8 mouse cellular contexts compared by ENCODE assay signal in genomic region chr7:73954441-73954840, GRCm38 (mm10). TPM values are rescaled to one million over a fixed set of nuclear protein-coding genes. Genes with fewer than 3 reads are reported as not detected.
DNase-seq lines count a peak whose midpoint lies in the region; ATAC-seq lines count a peak whose summit lies in the region.
"Had no signal": no experiment of that assay in that cellular context is flagged by ENCODE, and none has a peak within 500 bp of the region (broad histone marks: within the 10 kb centered on the region; RNA-seq: fewer than 3 reads in every experiment).

No protein-coding gene starts in this region.

- H3K36me3 ChIP-seq in forebrain, embryonic 16.5 days (ENCODE audit: control insufficient read depth, insufficient read depth), result peaks cover 41% of the 10 kb centered on the region

- H3K9me3 ChIP-seq in forebrain, embryonic 16.5 days (ENCODE audit: control insufficient read depth, low read length), result no peaks in the 10 kb centered on the region

- H3K4me1 ChIP-seq in forebrain, embryonic 16.5 days (replicated peaks; ENCODE audit: control insufficient read depth, insufficient read depth, low read length), result no peaks in the 10 kb centered on the region; the same call in 1 of the 2 replicates

- 28% methylated on average over 5 of the region's 5 CpGs for WGBS in forebrain, embryonic 16.5 days

- H3K27ac ChIP-seq in forebrain, embryonic 16.5 days (ENCODE audit: low read length), result no peak overlapping the region

- H3K27me3 ChIP-seq in forebrain, embryonic 16.5 days (replicated peaks; ENCODE audit: control insufficient read depth, insufficient read depth, low read length), result no peaks in the 10 kb centered on the region

- H3K9ac ChIP-seq in forebrain, embryonic 16.5 days (replicated peaks; ENCODE audit: low read depth, low read length), result no peak overlapping the region

- peak; percentile 32 to 53 for DNase-seq in layer of hippocampus, postnatal 14 days (ENCODE audit: low spot score in 2 of 2)
- no peak for DNase-seq in layer of hippocampus, adult 9-10 months (ENCODE audit: low spot score)
- peak; percentile 59 to 68 for DNase-seq in adrenal gland, postnatal 36 days
- peak; percentile 9 for DNase-seq in lung, postnatal 14 days
- DNase-seq in thymus, postnatal 36 days, result no peak
- no peak for DNase-seq in spleen, postnatal 36 days (ENCODE audit: low spot score in 2 of 2)

- H3K4me3 ChIP-seq in forebrain, embryonic 16.5 days (replicated peaks; ENCODE audit: low read length), result no peak overlapping the region
- H3K4me3 ChIP-seq: erythroblast, embryonic 14.5 days had no signal

- ATAC-seq in forebrain, embryonic 16.5 days, result 0 out of 2 replicates have a peak, but pooled peaks have one; percentile 22

- H3K4me2 ChIP-seq in forebrain, embryonic 16.5 days (ENCODE audit: low read length), result no peak overlapping the region

RNA-seq across cellular contexts. Expression of gene St8sia2, which starts 59.0 kb away (rescaled TPM):
- 1 to 10 TPM; 4.0 to 4.4 TPM for total RNA-seq in layer of hippocampus, postnatal 14 days (2021)
- total RNA-seq in adrenal gland, postnatal 36 days (2021), result 1 to 10 TPM in 1 of 2 experiments, under 1 TPM in 1; 0.43 to 1.3 TPM
- 84.4 and 86.3 TPM in 2 replicates for polyA plus RNA-seq in forebrain, embryonic 16.5 days (2015; fragmentation: Nextera tagmentation; extraction: Ambion mirVana)
- polyA plus RNA-seq: erythroblast, embryonic 14.5 days had no signal

Comparison
In these comparisons a context has a peak if more than half of its experiments do, and no peak if none do; other contexts are left out.
1. DNase-seq: peak in layer of hippocampus, postnatal 14 days (2 of 2), adrenal gland, postnatal 36 days (2 of 2) and lung, postnatal 14 days (single experiment); none in layer of hippocampus, adult 9-10 months (single experiment), thymus, postnatal 36 days (0 of 2) and spleen, postnatal 36 days (0 of 2).